Mouse (Mus musculus) Patski (cell line): ENCODE data around the gene Armcx4. TPM values are rescaled to one million over a fixed set of nuclear protein-coding genes. Genes with fewer than 3 reads are reported as not detected.
A peak's percentile ranks its signal among the peaks of the same experiment; 100 is the strongest.
"Not testable (repeated sequence)": the region's sequence is repeated elsewhere in the genome, so short reads cannot be mapped to it uniquely, and the experiment has no call there.

ENCODE experiments used
- ATAC-seq: fragments of 100-300 bp; one replicate; pipeline ENCODE4 v1.8.0; 2021
- CTCF ChIA-PET: fragments of 350-600 bp; sonication (Branson Sonifier 250); formaldehyde crosslinking; loops from one replicate; lab custom pipeline; 2022; ENCODE audit warnings: inconsistent platforms; lab: Charles Lee
- POLR2A ChIA-PET: fragments of 350-600 bp; sonication (Branson Sonifier 250); formaldehyde crosslinking; loops from one replicate; lab custom pipeline; 2022; ENCODE audit warnings: antibody characterized with exemption, inconsistent platforms; lab: Charles Lee
- DNase-seq: peaks from one replicate; pipeline ENCODE4 v3.0.0-alpha.2; 2011; ENCODE audit warnings: low read depth, low spot score
- H3K27me3 ChIP-seq: fragments of 371-371 bp; one replicate; pipeline ENCODE4 v1.5.1; 2021
- CTCF ChIP-seq: fragments of 100-300 bp; IDR thresholded peaks from one replicate; pipeline ENCODE4 v1.5.1; 2021
- in situ Hi-C: fragments of 300-500 bp; cut with MboI; formaldehyde crosslinking; loops from 3 replicates; pipeline ENCODE4 v1.11.1; 2018; ENCODE audit warnings: low pct_unique_long_range_greater_than_20kb, mixed read lengths
- polyA plus RNA-seq: library from polyadenylated mRNA; unstranded; gene quantifications from one replicate; pipeline ENCODE4 v1.2.3, GENCODE M21; 2021

Armcx4 gene
- polyA plus RNA-seq, 1 experiment from 2014 or later, result 0.01 TPM

DNA sequence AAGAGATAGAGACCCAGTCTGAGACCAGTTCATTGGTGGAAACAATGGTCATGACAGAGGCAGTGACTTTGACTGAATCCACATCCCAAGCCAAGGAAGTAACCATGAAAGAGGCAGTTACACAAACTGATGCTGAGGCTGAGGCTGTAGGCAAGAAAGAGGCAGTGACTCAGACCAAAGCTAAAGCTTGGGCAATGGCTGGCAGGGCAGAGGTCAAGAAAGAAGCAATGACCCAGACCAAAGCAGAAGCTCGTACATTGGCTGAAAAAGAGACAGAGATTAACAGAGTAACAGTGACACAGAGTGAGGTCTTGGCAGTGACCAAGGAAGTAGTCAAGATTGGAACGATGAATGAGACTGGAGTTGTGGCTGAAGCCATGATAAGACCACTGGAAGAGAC is 3.4 kb downstream of the Armcx4 start:
- ChIA-PET CTCF (no interaction called here), POLR2A (no interaction called here)
- ATAC-seq (no peak), DNase-seq (no peak)
- in situ Hi-C loops, result no loop called here
- TF ChIP-seq CTCF, result no peak
- H3K27me3 ChIP-seq, result peaks cover 45% of the 10 kb centered on the region

DNA sequence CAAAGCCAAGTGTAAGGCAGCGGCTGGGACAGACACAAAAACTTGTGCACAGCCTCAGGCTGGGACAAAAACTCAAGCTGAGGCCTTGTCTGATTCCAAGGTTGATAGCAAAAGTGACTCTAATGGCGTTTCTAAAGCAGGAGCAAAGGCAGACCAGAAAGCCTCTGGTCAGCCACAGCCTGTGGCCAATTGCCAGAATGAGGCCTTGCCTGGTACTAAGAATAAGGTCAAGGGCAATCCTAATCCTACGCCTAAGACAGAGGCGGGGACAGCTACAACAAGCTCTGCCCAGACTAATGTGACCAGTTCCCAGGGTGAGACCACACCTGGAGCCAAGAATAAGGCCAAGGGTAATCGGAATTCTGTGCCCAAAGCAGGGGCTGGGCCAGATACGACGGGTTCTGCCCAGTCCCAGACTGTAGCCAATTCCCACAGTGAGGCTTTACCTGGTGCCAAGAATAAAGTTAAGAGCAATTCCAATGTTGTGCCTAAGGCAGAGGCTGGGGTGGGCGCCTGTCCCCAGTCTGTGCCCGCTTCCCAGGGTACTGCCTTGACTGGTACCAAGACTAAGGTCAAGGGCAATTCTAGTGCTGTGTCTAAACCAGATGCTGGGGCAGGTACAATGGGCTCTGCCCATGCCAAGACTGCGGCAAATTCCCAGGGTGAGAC is 4.7 kb downstream of the Armcx4 start:
- CTCF ChIA-PET, result no interaction called here
- in situ Hi-C loops, result no loop called here
- peaks cover 35% of the 10 kb centered on the region for H3K27me3 ChIP-seq
- ATAC-seq (no peak), DNase-seq (no peak)
- no peak for TF ChIP-seq CTCF
- POLR2A ChIA-PET, result no interaction called here

DNA sequence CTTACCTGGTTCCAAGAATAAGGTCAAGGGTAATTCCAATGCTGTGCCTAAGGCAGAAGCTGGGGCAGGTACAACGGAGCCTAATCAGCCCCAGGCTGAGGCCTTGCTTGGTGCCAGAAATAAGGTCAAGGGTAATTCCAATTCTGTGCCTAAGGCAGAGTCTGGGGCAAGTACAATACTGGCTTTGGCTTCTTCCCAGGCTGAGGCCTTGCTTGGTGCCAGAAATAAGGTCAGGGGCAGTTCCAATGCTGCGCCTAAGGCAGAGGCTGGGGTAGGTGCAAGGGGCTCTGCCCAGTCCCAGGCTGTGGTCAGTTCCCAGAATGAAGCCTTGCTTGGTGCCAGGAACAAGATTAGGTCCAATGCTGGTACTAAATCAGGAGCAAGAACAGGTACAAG is 5.2 kb downstream of the Armcx4 start:
- POLR2A ChIA-PET, result no interaction called here
- no peak for TF ChIP-seq CTCF
- ATAC-seq, result no peak
- in situ Hi-C loops, result no loop called here
- peaks cover 35% of the 10 kb centered on the region for H3K27me3 ChIP-seq
- CTCF ChIA-PET, result no interaction called here
- no peak for DNase-seq

DNA sequence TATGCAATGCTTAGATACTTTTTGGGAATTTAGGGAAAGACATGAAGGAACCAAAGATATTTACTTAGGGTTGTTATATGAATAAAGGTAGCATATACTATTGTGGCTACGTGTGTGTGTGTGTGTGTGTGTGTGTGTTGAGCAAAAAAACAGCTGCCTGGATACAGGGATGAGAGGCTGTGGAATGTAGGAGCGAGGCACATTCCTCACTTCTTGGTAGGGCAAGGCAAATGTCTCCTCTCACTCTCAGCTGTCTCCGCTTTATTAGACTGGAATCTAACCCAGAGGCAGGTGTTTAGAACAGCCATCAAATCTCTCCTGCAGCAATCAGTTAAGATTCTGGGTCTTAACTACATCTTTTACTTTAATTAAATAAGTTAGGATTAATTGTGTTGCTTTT is 30.5 kb downstream of the Armcx4 start:
- peaks cover 35% of the 10 kb centered on the region for H3K27me3 ChIP-seq
- DNase-seq (no peak), ATAC-seq (no peak)
- POLR2A ChIA-PET, result no interaction called here
- CTCF ChIA-PET, result no interaction called here
- no peak for TF ChIP-seq CTCF
- in situ Hi-C loops, result no loop called here

DNA sequence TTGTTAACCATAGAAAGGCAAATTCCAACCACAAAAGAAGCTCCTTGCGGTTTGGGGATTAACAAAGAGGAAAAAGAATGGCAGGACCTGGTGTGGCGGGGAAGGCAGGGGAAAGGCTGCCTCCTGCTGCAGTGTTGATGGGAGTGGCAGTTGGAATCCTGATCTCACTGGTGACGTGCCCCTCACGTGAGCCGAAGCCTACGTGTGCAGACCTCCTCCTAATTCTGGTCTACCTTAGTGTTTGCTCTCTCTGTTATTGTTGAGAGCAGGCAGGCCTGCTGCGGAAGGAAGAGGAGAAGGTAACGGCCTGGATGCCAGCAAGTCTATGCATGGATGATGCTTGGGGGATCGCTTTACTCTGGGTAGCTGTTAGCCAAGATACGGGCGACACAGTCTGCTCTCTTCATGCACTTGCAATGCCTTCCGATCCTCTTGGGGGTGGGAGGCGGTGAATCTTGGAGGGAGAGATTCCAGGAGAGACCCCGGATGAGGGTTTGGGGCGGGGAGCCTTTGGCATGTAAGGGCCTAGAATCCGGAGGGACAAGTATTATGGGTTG is 31.5 kb downstream of the Armcx4 start, which contains the start of gene Armcx1:
Armcx1 (plus strand) TSS at position 212 of the 557 bp plus-strand sequence.
- peaks cover 39% of the 10 kb centered on the region for H3K27me3 ChIP-seq
- in situ Hi-C loops, result no loop called here
- ChIA-PET CTCF (no interaction called here), POLR2A (no interaction called here)
- ATAC-seq (no peak), DNase-seq (no peak)
- TF ChIP-seq CTCF, result no peak

DNA sequence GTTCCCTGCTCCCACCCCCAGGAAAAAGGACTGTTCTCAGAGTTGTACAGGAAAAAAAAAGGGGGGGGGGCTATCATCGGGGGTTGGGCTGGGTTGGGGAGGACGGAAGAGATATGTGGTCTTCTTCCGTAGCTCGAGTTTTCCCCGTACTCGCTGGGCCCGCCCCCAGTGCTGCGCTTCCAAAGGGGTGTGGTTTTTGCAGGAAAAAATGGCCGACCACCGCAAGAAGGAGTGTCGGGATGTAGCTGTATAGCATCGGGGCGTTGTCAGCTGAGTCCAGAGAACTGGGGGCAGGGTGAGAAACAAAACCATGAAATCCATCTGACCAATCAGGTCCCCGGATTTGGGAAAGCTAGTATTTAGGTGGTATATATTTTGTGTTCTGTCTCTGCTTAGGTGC is 32.2 kb downstream of the Armcx4 start:
- peaks cover 37% of the 10 kb centered on the region for H3K27me3 ChIP-seq
- POLR2A ChIA-PET, result no interaction called here
- no peak for TF ChIP-seq CTCF
- CTCF ChIA-PET, result no interaction called here
- in situ Hi-C loops, result no loop called here
- no peak for ATAC-seq
- DNase-seq, result no peak

DNA sequence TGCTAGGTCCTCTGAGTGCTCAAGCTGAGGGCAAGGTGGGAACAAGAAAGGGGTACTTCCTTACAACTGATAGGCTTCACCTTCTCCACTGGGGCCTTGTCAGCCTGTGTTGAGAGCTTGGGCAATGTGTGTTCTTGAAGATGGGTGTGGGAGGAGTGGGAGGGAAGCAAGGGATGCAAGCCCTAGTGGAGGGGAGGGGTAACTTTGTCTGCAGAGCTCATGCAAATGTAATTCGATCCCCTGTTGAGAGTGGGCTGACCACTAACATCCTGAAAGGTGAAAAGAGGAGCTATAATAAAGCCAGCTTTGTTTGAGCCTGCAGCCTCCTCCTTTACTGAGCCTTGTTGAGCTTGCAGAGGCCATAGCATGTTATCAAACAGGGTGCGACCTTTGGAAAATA is 37.4 kb downstream of the Armcx4 start:
- DNase-seq, in situ Hi-C loops, CTCF ChIA-PET, POLR2A ChIA-PET, ATAC-seq: not testable (repeated sequence)
- peaks cover 34% of the 10 kb centered on the region for H3K27me3 ChIP-seq

DNA sequence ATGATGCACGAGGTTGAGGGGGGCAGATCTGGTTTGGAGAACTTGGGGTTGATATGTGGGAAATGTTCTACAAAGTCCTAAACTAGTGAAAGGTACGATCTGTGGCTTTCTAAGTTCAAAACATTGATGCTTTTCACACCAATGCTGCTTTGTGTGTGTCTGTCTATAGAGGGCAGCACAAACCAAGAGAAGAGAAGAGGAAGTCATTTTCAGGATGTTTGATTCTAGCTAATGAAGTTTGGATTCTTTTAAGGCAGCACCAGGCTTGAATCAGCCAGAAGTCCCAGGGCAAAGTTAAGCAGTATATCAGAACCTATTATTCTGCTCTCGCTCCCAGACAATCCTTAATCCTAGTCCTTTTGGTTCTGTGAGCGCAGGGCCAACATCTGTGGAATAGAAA is 43.5 kb downstream of the Armcx4 start:
- ChIA-PET POLR2A (no interaction called here), CTCF (interaction anchor here (0.6 to 1.7 kb wide), 11 partner anchors 13 to 217 kb away, joined by 3 to 7 read pairs (median 3); partner anchors contain the start of gene Armcx3)
- peak; percentile 70 for TF ChIP-seq CTCF
- peak; percentile 17 for ATAC-seq
- H3K27me3 ChIP-seq, result peaks cover 42% of the 10 kb centered on the region
- DNase-seq, result no peak
- in situ Hi-C loops, result loop anchor here (5.0 kb wide), 1 partner anchor 183 kb away; no protein-coding TSS in a partner anchor

DNA sequence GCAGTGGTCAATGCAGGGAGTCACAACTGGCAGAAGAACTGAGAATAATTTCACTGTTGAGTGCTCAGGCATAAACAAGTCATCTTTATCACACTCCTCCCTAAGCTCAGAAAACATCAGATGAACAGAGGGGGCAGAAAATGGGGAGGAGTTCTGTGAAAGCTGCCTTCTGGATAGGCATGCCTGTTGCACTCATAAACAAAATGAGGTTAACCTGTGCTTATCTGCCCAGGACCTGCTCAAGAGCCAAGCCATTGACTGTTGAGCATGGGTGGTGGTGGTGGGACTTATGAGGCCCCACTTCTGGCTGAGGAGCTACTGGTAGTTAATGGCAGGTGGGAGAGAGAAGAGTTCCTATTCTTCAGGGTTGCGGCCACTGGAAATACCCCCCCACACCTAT is 51.5 kb downstream of the Armcx4 start:
- ChIA-PET POLR2A (interaction anchor here (0.6 kb wide), 1 partner anchor 152 kb away, joined by 3 read pairs; no protein-coding TSS in a partner anchor), CTCF (interaction anchor here (1.3 kb wide), 1 partner anchor 29 kb away, joined by 3 read pairs; no protein-coding TSS in a partner anchor)
- TF ChIP-seq CTCF, result no peak
- DNase-seq (no peak), ATAC-seq (no peak)
- peaks cover 50% of the 10 kb centered on the region for H3K27me3 ChIP-seq
- in situ Hi-C loops, result no loop called here

DNA sequence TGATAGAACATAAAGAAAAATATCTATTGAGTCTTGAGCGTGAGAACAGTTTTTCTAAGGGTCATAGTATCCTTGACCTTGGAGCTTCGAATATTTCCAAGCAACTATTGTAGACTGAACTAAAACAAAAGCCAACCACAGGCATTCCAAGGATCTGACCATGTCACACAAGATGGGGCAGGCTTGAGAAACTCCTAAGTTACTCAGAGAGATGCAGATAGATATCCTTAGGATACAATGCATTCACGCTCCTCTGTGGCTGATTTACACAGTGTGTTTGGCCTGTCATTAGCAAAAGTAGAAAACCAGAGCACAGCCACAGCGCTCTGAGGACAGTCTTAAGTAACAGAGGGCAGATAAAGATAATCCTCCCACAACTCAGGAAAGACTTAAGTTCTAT is 52.8 kb downstream of the Armcx4 start:
- ATAC-seq (peak; percentile 96), DNase-seq (peak; percentile 20)
- POLR2A ChIA-PET, result no interaction called here
- TF ChIP-seq CTCF, result no peak
- peaks cover 55% of the 10 kb centered on the region for H3K27me3 ChIP-seq
- CTCF ChIA-PET, result interaction anchor here (1.5 kb wide), 1 partner anchor 29 kb away, joined by 3 read pairs; no protein-coding TSS in a partner anchor
- in situ Hi-C loops, result no loop called here

DNA sequence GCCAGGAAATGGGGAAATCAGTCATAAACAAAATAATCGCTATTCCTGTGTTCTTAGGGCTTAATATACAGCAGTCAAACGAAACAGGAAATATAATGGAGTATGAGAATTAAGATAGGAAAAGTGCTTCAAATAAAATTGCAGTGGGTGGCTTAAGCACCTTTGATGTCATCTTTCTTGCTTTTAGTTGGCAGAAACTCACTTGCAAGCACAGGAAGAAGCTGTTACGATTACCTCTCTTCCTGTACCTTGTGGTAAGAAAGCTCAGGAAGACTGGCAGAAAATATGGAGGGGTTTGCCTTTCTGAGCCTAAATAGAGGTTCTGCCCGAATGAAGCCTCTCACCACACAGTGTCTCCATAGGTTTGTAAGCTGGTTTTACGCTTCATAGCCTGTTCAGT is 55.5 kb downstream of the Armcx4 start:
- in situ Hi-C loops, result no loop called here
- CTCF ChIA-PET, result interaction anchor here (1.7 kb wide), 1 partner anchor 11 kb away, joined by 4 read pairs; no protein-coding TSS in a partner anchor
- H3K27me3 ChIP-seq, result peaks cover 46% of the 10 kb centered on the region
- ATAC-seq (no peak), DNase-seq (no peak)
- TF ChIP-seq CTCF, result no peak
- POLR2A ChIA-PET, result no interaction called here

Other genes starting within 250 kb of the Armcx4 start
- not detected for gene Taf7l, start 210.0 kb upstream of the Armcx4 start, polyA plus RNA-seq
- 63.0 TPM for gene Timm8a1, start 144.7 kb upstream of the Armcx4 start, polyA plus RNA-seq
- gene Btk, start 102.9 kb upstream of the Armcx4 start, polyA plus RNA-seq, result not detected
- 555 TPM for gene Rpl36a, start 100.9 kb upstream of the Armcx4 start, polyA plus RNA-seq
- gene Gla, start 85.4 kb upstream of the Armcx4 start, polyA plus RNA-seq, result 26.9 TPM
- gene Hnrnph2, start 85.3 kb upstream of the Armcx4 start, polyA plus RNA-seq, result 133 TPM
- not detected for gene Armcx1, start 31.4 kb downstream of the Armcx4 start, polyA plus RNA-seq
- gene Armcx6, start 64.9 kb downstream of the Armcx4 start, polyA plus RNA-seq, result 0.21 TPM
- 37.4 TPM for gene Armcx3, start 70.1 kb downstream of the Armcx4 start, polyA plus RNA-seq
- gene Armcx2, start 122.7 kb downstream of the Armcx4 start, polyA plus RNA-seq, result 3.1 TPM